Mouse (Mus musculus) lung, adult 2 months (tissue): ENCODE data around the gene Pcsk7.

Source experiments
- CTCF ChIP-seq: fragments of 200-500 bp; IDR thresholded peaks from 2 replicates; pipeline ENCODE4 v1.5.1; 2011; ENCODE audit warnings: mild to moderate bottlenecking, low read length, control low read depth; ENCODE audit not compliant: insufficient read depth
- POLR2A ChIP-seq: fragments of 200-500 bp; IDR thresholded peaks from 2 replicates; pipeline ENCODE4 v1.6.1; 2011; ENCODE audit warnings: low read depth, mild to moderate bottlenecking, control low read depth, low read length, borderline replicate concordance; ENCODE audit errors: extremely low read depth

DNA sequence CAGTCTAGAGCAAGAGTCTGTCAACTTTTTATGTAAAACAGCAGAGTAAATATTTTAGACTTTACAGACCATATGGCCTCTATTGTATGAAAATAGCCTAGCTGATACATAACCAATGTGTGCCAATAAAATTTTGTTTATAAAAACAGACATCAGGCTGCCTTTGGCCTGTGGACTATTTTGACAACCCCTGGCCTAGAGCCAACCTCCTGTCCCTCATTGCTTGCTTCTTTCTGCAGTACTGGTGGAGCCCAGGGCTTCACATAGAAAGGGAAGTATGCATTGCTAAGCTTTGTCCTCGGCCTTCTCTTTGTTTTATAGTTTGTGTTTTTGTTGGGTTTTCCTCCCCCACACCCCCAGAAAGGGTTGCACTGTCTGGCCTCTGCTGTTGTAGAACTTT, 25.7 kb downstream of the Pcsk7 start:
- no peak for TF ChIP-seq CTCF
- TF ChIP-seq POLR2A, result no peak
